Mouse (Mus musculus): ENCODE measurements around the gene Poln.
A peak's percentile ranks its signal among the peaks of the same experiment; 100 is the strongest.

The Poln gene

DNA sequence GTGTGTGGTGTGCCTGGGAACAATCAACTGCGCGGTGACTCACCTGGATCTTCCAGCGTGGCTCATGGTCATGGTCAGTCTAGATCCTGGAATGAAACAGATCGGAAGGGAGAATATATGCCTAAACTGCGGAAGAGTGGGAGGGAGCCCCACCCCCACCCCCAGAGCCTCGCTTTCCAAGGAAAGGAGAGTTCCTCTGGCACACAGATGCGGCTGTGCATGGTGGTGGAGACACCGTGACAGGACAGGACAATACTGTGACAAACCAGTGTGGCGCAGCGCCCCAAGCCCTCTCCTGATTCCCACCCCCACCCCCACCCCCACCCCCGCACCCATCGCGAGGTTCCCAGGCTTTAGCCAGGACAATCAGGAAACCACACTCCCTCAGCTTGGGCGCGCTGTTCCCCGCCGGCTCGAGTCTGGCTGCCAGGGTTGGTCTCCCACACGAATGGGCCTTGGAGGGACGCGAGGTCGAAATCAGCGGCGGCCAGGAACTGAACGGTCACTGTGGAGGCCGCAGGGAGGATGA lies 186.5 kb downstream of the Poln start:
- DNase-seq: peak; percentile 17

DNA sequence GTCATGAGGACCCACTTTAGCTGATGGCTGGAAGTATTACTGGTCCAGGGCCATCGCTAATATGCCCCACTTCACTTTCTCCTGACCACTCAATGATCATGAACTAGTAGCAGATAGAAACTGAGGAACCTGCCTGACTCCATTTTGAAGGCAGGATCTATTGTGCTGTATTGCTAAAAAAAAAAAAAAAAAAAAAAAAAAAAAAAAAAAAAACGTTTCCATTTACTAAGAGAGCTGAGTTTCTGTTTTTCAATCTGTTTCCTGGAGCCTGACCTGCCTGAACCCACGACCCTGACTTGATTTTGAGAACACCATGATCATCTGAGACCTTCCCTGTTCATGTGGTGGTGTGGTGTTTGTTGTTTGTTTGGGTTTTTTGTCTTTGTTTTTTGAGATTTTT lies 193.0 kb downstream of the Poln start:
- DNase-seq: no peak

DNA sequence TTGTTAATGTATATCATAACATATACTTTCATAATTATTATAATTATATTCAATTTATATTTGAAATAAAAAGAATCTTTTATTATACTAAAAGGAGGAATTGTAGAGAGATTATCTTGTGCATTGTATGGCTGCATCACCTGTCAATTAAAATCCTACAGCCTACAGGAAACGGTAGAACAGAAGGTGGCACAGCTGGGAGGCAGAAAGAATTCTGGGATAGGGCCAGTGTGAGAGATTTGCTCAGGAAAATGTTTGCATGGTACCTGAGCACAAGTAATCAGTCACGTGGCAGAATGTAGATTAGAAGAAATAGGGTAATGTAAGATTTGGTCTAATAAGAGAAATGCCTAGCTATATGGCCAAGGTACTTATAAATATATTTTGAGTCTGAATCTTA lies 194.5 kb downstream of the Poln start:
- no peak for DNase-seq

DNA sequence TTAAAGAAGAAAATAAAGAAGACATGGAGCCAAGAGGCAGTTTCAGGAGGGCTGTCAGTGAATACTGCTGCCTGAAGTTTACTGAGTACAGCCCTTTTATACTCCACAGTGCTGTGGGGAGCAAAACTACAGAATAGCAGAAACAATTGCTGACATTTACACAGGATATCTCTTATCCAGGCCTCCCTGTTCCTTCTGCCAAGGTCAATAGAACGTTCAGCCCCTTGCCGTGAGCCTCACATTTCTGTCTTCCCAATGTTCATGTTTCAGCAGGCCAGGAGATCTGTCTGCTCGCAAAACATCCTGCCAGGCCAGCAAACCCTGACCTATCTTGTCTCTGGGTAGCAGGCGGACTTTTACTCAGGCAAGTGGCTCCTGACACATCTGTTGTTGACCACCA lies 209.9 kb downstream of the Poln start:
- no peak for DNase-seq

All from right cerebral cortex, postnatal 25 days (tissue).